Mouse (Mus musculus): ENCODE data around the gene Slc6a6. TPM values are rescaled to one million over a fixed set of nuclear protein-coding genes. Genes with fewer than 3 reads are reported as not detected.

Gene Slc6a6
- polyA plus RNA-seq, 1 experiment from 2014 or later: 56.6 TPM

- WGBS: 85% methylated on average over 7 of the region's 7 CpGs
- peaks cover 81% of the 10 kb centered on the region for H3K4me1 ChIP-seq
Observed at GRCm38 (mm10) chr6:91690646-91691045, 6.8 kb downstream of the Slc6a6 start.

GRCm38 (mm10) chr6:91691576-91691975, 7.7 kb downstream of the Slc6a6 start:
- no peak overlapping the region for H3K4me3 ChIP-seq
- H3K27ac ChIP-seq: no peak overlapping the region
- H3K9me3 ChIP-seq: no peaks in the 10 kb centered on the region
- no peaks in the 10 kb centered on the region for H3K27me3 ChIP-seq (ENCODE audit: insufficient read depth, poor library complexity, severe bottlenecking)
- no peak for DNase-seq (ENCODE audit: low spot score)
- peaks cover 28% of the 10 kb centered on the region for H3K36me3 ChIP-seq
- H3K4me1 ChIP-seq: peaks cover 81% of the 10 kb centered on the region
- 81% methylated on average over 4 of the region's 4 CpGs for WGBS

More at GRCm38 (mm10) chr6:91690646-91691045, 6.8 kb downstream of the Slc6a6 start:
- Histone ChIP-seq H3K27me3 (ENCODE audit: insufficient read depth, poor library complexity, severe bottlenecking) (no peaks in the 10 kb centered on the region), H3K4me3 (no peak overlapping the region), H3K9me3 (no peaks in the 10 kb centered on the region), H3K27ac (no peak overlapping the region), H3K36me3 (peaks cover 28% of the 10 kb centered on the region)
- DNase-seq (ENCODE audit: low spot score): no peak

- no peak overlapping the region for H3K27ac ChIP-seq
- WGBS: 85% methylated on average over 17 of the region's 17 CpGs
- peaks cover 28% of the 10 kb centered on the region for H3K36me3 ChIP-seq
- H3K4me1 ChIP-seq: peaks cover 76% of the 10 kb centered on the region
- no peaks in the 10 kb centered on the region for H3K27me3 ChIP-seq (ENCODE audit: insufficient read depth, poor library complexity, severe bottlenecking)
- no peak for DNase-seq (ENCODE audit: low spot score)
- H3K4me3 ChIP-seq: no peak overlapping the region
- H3K9me3 ChIP-seq: no peaks in the 10 kb centered on the region
Observed at GRCm38 (mm10) chr6:91693301-91693886, 9.5 kb downstream of the Slc6a6 start.

- no peak overlapping the region for H3K4me3 ChIP-seq
- peaks cover 36% of the 10 kb centered on the region for H3K36me3 ChIP-seq
- 58% methylated on average over 7 of the region's 7 CpGs for WGBS
- H3K27ac ChIP-seq: peak overlapping the region; percentile 31; the same call in 1 of the 2 replicates
- no peaks in the 10 kb centered on the region for H3K27me3 ChIP-seq (ENCODE audit: insufficient read depth, poor library complexity, severe bottlenecking)
- peak; percentile 74 for DNase-seq (ENCODE audit: low spot score)
- H3K4me1 ChIP-seq: peaks cover 73% of the 10 kb centered on the region
- H3K9me3 ChIP-seq: no peaks in the 10 kb centered on the region
Observed at GRCm38 (mm10) chr6:91694610-91695009, 10.8 kb downstream of the Slc6a6 start.

- H3K9me3 ChIP-seq: no peaks in the 10 kb centered on the region
- H3K4me3 ChIP-seq: no peak overlapping the region
- DNase-seq (ENCODE audit: low spot score): no peak
- 75% methylated on average over 1 of the region's 1 CpGs for WGBS
- H3K4me1 ChIP-seq: peaks cover 50% of the 10 kb centered on the region
- no peaks in the 10 kb centered on the region for H3K27me3 ChIP-seq (ENCODE audit: insufficient read depth, poor library complexity, severe bottlenecking)
- peaks cover 52% of the 10 kb centered on the region for H3K36me3 ChIP-seq
- H3K27ac ChIP-seq: no peak overlapping the region
Observed at GRCm38 (mm10) chr6:91698831-91699230, 15.0 kb downstream of the Slc6a6 start.

- H3K4me1 ChIP-seq: peaks cover 44% of the 10 kb centered on the region
- WGBS: 82% methylated on average over 4 of the region's 4 CpGs
- no peak overlapping the region for H3K4me3 ChIP-seq
- H3K36me3 ChIP-seq: peaks cover 60% of the 10 kb centered on the region
- H3K9me3 ChIP-seq: no peaks in the 10 kb centered on the region
- DNase-seq (ENCODE audit: low spot score): no peak
- H3K27ac ChIP-seq: no peak overlapping the region
- no peaks in the 10 kb centered on the region for H3K27me3 ChIP-seq (ENCODE audit: insufficient read depth, poor library complexity, severe bottlenecking)
Observed at GRCm38 (mm10) chr6:91699482-91700200, 15.8 kb downstream of the Slc6a6 start.

GRCm38 (mm10) chr6:91700823-91701621, 17.2 kb downstream of the Slc6a6 start:
- 81% methylated on average over 11 of the region's 11 CpGs for WGBS
- H3K36me3 ChIP-seq: peaks cover 67% of the 10 kb centered on the region

GRCm38 (mm10) chr6:91703459-91703858, 19.6 kb downstream of the Slc6a6 start:
- DNase-seq (ENCODE audit: low spot score): no peak
- Histone ChIP-seq H3K27me3 (ENCODE audit: insufficient read depth, poor library complexity, severe bottlenecking) (no peaks in the 10 kb centered on the region), H3K4me3 (no peak overlapping the region), H3K27ac (no peak overlapping the region), H3K4me1 (peaks cover 38% of the 10 kb centered on the region), H3K36me3 (peaks cover 85% of the 10 kb centered on the region), H3K9me3 (no peaks in the 10 kb centered on the region)
- WGBS: 95% methylated on average over 2 of the region's 2 CpGs

More at GRCm38 (mm10) chr6:91700823-91701621, 17.2 kb downstream of the Slc6a6 start:
- Histone ChIP-seq H3K27ac (no peak overlapping the region), H3K27me3 (ENCODE audit: insufficient read depth, poor library complexity, severe bottlenecking) (no peaks in the 10 kb centered on the region), H3K4me1 (peaks cover 39% of the 10 kb centered on the region), H3K4me3 (no peak overlapping the region), H3K9me3 (no peaks in the 10 kb centered on the region)
- peak; percentile 74 for DNase-seq (ENCODE audit: low spot score)

GRCm38 (mm10) chr6:91704446-91704845, 20.6 kb downstream of the Slc6a6 start:
- 71% methylated on average over 1 of the region's 1 CpGs for WGBS
- Histone ChIP-seq H3K9me3 (no peaks in the 10 kb centered on the region), H3K27me3 (ENCODE audit: insufficient read depth, poor library complexity, severe bottlenecking) (no peaks in the 10 kb centered on the region), H3K4me1 (peaks cover 32% of the 10 kb centered on the region), H3K27ac (no peak overlapping the region), H3K4me3 (no peak overlapping the region), H3K36me3 (peaks cover 84% of the 10 kb centered on the region)
- DNase-seq (ENCODE audit: low spot score): no peak

- Histone ChIP-seq H3K9me3 (no peaks in the 10 kb centered on the region), H3K27me3 (ENCODE audit: insufficient read depth, poor library complexity, severe bottlenecking) (no peaks in the 10 kb centered on the region), H3K4me1 (peaks cover 33% of the 10 kb centered on the region), H3K27ac (peak overlapping the region; percentile 19; the same call in 1 of the 2 replicates), H3K4me3 (no peak overlapping the region), H3K36me3 (peaks cover 77% of the 10 kb centered on the region)
- 70% methylated on average over 4 of the region's 4 CpGs for WGBS
- DNase-seq (ENCODE audit: low spot score): no peak
Observed at GRCm38 (mm10) chr6:91705651-91706050, 21.8 kb downstream of the Slc6a6 start.

- Histone ChIP-seq H3K4me1 (peaks cover 31% of the 10 kb centered on the region), H3K27me3 (ENCODE audit: insufficient read depth, poor library complexity, severe bottlenecking) (no peaks in the 10 kb centered on the region), H3K27ac (peak overlapping the region; percentile 19; the same call in 1 of the 2 replicates), H3K4me3 (no peak overlapping the region), H3K9me3 (no peaks in the 10 kb centered on the region), H3K36me3 (peaks cover 72% of the 10 kb centered on the region)
- peak; percentile 76 for DNase-seq (ENCODE audit: low spot score)
- WGBS: 63% methylated on average over 13 of the region's 13 CpGs
Observed at GRCm38 (mm10) chr6:91706072-91706776, 22.4 kb downstream of the Slc6a6 start.

- no peaks in the 10 kb centered on the region for H3K27me3 ChIP-seq (ENCODE audit: insufficient read depth, poor library complexity, severe bottlenecking)
- H3K27ac ChIP-seq: no peak overlapping the region
- peaks cover 43% of the 10 kb centered on the region for H3K4me1 ChIP-seq
- H3K36me3 ChIP-seq: peaks cover 66% of the 10 kb centered on the region
- no peak for DNase-seq (ENCODE audit: low spot score)
- H3K9me3 ChIP-seq: no peaks in the 10 kb centered on the region
- no peak overlapping the region for H3K4me3 ChIP-seq
- 78% methylated on average over 8 of the region's 8 CpGs for WGBS
Observed at GRCm38 (mm10) chr6:91707276-91707885, 23.5 kb downstream of the Slc6a6 start.
